ENCODE assay signal across 9 mouse cellular contexts in the genomic region with DNA sequence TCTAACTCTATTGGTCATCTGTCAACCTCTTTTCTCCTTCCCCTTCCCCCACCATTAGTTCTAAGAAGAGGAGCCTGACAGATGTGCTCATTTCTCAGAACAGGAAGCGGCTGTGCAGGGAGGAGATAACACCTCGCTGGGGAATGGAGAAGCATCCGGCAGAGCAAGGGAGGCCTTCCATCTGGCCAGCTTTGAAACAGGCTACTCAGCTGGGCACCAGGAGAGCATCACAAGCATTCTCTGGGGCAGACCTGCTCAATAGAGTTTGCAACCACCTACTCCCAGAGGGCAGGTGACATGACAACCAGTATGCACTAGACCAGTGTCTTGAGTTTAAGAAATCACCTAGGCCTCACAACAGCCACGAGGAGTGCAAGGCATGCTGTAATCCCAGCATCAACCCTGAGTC. TPM values are rescaled to one million over a fixed set of nuclear protein-coding genes. Genes with fewer than 3 reads are reported as not detected.
DNase-seq lines count a peak whose midpoint lies in the region; ATAC-seq and TF ChIP-seq lines count a peak whose summit lies in the region.
"Had no signal": no experiment of that assay in that cellular context is flagged by ENCODE, and none has a peak within 500 bp of the region (broad histone marks: within the 10 kb centered on the region; RNA-seq: fewer than 3 reads in every experiment).

No protein-coding gene starts in this region.

- TF ChIP-seq POLR2A in olfactory bulb, adult 2 months (IDR thresholded peaks at IDR 0.05; ENCODE audit: insufficient read depth, low read depth, low read length): no peak

- H3K4me1 ChIP-seq in liver, embryonic 14.5 days (replicated peaks; ENCODE audit: control insufficient read depth in 2 of 2, insufficient read depth in 2 of 2, low read length in 1 of 2): peaks cover 88 to 96% of the 10 kb centered on the region in 2 experiments
- H3K4me1 ChIP-seq in olfactory bulb, adult 2 months (ENCODE audit: control insufficient read depth, insufficient read depth, low read length): peaks cover 37% of the 10 kb centered on the region

- TF ChIP-seq EP300 in liver, embryonic 14.5 days (IDR thresholded peaks at IDR 0.05; ENCODE audit: low read depth): peak; percentile 94

- WGBS in liver, embryonic 14.5 days (ENCODE audit: insufficient replicate concordance): 7% methylated on average over 4 of the region's 4 CpGs
- WGBS in olfactory bulb, adult 2 months: 49% methylated on average over 4 of the region's 4 CpGs

- H3K4me2 ChIP-seq in liver, embryonic 14.5 days (ENCODE audit: low read depth): peak overlapping the region; percentile 90
- H3K4me2 ChIP-seq: limb, embryonic 12.5 days had no signal

- H3K9me3 ChIP-seq in liver, embryonic 14.5 days (ENCODE audit: control insufficient read depth, low read length): no peaks in the 10 kb centered on the region
- H3K9me3 ChIP-seq: limb, embryonic 12.5 days had no signal

- H3K27ac ChIP-seq in liver, embryonic 14.5 days: peak overlapping the region; percentile 99
- peak overlapping the region; percentile 66 for H3K27ac ChIP-seq in olfactory bulb, adult 2 months (ENCODE audit: insufficient read depth, low read depth, low read length)

- peaks cover 16% of the 10 kb centered on the region for H3K36me3 ChIP-seq in liver, embryonic 14.5 days (replicated peaks; ENCODE audit: control insufficient read depth, insufficient read depth, low read depth)

- DNase-seq in embryo, embryonic 10 days (ENCODE audit: low spot score): peak; percentile 57
- no peak for DNase-seq in embryo, embryonic 9.5 days (ENCODE audit: extremely low spot score)
- peak; percentile 65 for DNase-seq in heart, postnatal 4 days
- DNase-seq in liver, embryonic 14.5 days (ENCODE audit: low read depth in 3 of 3, low spot score in 3 of 3): peak; percentile 85 to 96 (median 87)
- DNase-seq in retina, postnatal 1 day: no peak
- DNase-seq in adrenal gland, postnatal 4 days (ENCODE audit: low spot score in 2 of 2): no peak

- ATAC-seq in common myeloid progenitor, adult 5-6 weeks (replicated peaks; ENCODE audit: low read depth, poor library complexity, severe bottlenecking): peak; percentile 67
- ATAC-seq in liver, embryonic 14.5 days (ENCODE audit: insufficient read depth): peak; percentile 91

- peak overlapping the region; percentile 82 for H3K9ac ChIP-seq in liver, embryonic 14.5 days (replicated peaks)
- H3K9ac ChIP-seq: limb, embryonic 12.5 days had no signal

- no peaks in the 10 kb centered on the region for H3K27me3 ChIP-seq in liver, embryonic 14.5 days (ENCODE audit: control insufficient read depth, insufficient read depth, low read length)
- H3K27me3 ChIP-seq: limb, embryonic 12.5 days had no signal

- H3K4me3 ChIP-seq in liver, embryonic 14.5 days (ENCODE audit: insufficient read depth in 1 of 2, low read depth in 2 of 2, low read length in 2 of 2): peak overlapping the region; percentile 44 to 52
- H3K4me3 ChIP-seq in olfactory bulb, adult 2 months (ENCODE audit: insufficient read depth, low read depth, low read length): no peak overlapping the region
- H3K4me3 ChIP-seq: limb, embryonic 12.5 days had no signal

- TF ChIP-seq CTCF in liver, embryonic 14.5 days (IDR thresholded peaks at IDR 0.05; ENCODE audit: low read depth): 0 out of 2 replicates have a peak, but pooled peaks have one; percentile 15
- TF ChIP-seq CTCF in olfactory bulb, adult 2 months (IDR thresholded peaks at IDR 0.05; ENCODE audit: insufficient read depth, low read depth, low read length): no peak

RNA-seq across cellular contexts. Expression of gene Cox4i2, which starts 35.6 kb away (rescaled TPM):
- total RNA-seq in common myeloid progenitor, adult 5-6 weeks (2017): 2.7 and 3.7 TPM in 2 replicates
- total RNA-seq in heart, postnatal 4 days (2021): 10 to 100 TPM; 13.7 to 15.1 TPM
- polyA plus RNA-seq in liver, embryonic 14.5 days (2012; rRNA removed): 0.51 and 0.92 TPM in 2 replicates
- polyA plus RNA-seq in liver, embryonic 14.5 days (2014; fragmentation: Nextera tagmentation; extraction: Ambion mirVana): 0.47 and 0.51 TPM in 2 replicates
- not detected in 2 replicates for polyA plus RNA-seq in olfactory bulb, adult 2 months (2012; ENCODE audit: insufficient read depth, insufficient read length, low replicate concordance, missing spikeins)
- 1 to 10 TPM; 4.2 to 4.9 TPM for total RNA-seq in adrenal gland, postnatal 4 days (2021)

RNA-seq across cellular contexts. Expression of gene Bcl2l1, which starts 41.9 kb away (rescaled TPM):
- 8.4 and 11.8 TPM in 2 replicates for total RNA-seq in common myeloid progenitor, adult 5-6 weeks (2017)
- total RNA-seq in heart, postnatal 4 days (2021): 10 to 100 TPM; 39.0 to 45.0 TPM
- polyA plus RNA-seq in liver, embryonic 14.5 days (2012; rRNA removed): 72.2 and 81.6 TPM in 2 replicates
- 172 and 186 TPM in 2 replicates for polyA plus RNA-seq in liver, embryonic 14.5 days (2014; fragmentation: Nextera tagmentation; extraction: Ambion mirVana)
- polyA plus RNA-seq in olfactory bulb, adult 2 months (2012; ENCODE audit: insufficient read depth, insufficient read length, low replicate concordance, missing spikeins): 296 and 622 TPM in 2 replicates
- 10 to 100 TPM; 63.5 to 64.6 TPM for total RNA-seq in adrenal gland, postnatal 4 days (2021)

RNA-seq across cellular contexts. Expression of gene Id1, which starts 53.5 kb away (rescaled TPM):
- total RNA-seq in common myeloid progenitor, adult 5-6 weeks (2017): 2.8 and 5.8 TPM in 2 replicates
- total RNA-seq in heart, postnatal 4 days (2021): 10 to 100 TPM; 71.8 to 76.6 TPM
- polyA plus RNA-seq in liver, embryonic 14.5 days (2012; rRNA removed): 45.6 and 50.6 TPM in 2 replicates
- 20.7 and 22.6 TPM in 2 replicates for polyA plus RNA-seq in liver, embryonic 14.5 days (2014; fragmentation: Nextera tagmentation; extraction: Ambion mirVana)
- not detected in 2 replicates for polyA plus RNA-seq in olfactory bulb, adult 2 months (2012; ENCODE audit: insufficient read depth, insufficient read length, low replicate concordance, missing spikeins)
- total RNA-seq in adrenal gland, postnatal 4 days (2021): 100 to 1,000 TPM; 103 to 129 TPM

RNA-seq across cellular contexts. Expression of gene Tpx2, which starts 58.2 kb away (rescaled TPM):
- total RNA-seq in common myeloid progenitor, adult 5-6 weeks (2017): 98.6 and 104 TPM in 2 replicates
- total RNA-seq in heart, postnatal 4 days (2021): 10 to 100 TPM; 42.4 to 51.9 TPM
- polyA plus RNA-seq in liver, embryonic 14.5 days (2012; rRNA removed): 25.1 and 47.1 TPM in 2 replicates
- polyA plus RNA-seq in liver, embryonic 14.5 days (2014; fragmentation: Nextera tagmentation; extraction: Ambion mirVana): 80.9 and 82.6 TPM in 2 replicates
- 120 TPM in 1 of 2 replicates, not detected in the other for polyA plus RNA-seq in olfactory bulb, adult 2 months (2012; ENCODE audit: insufficient read depth, insufficient read length, low replicate concordance, missing spikeins)
- total RNA-seq in adrenal gland, postnatal 4 days (2021): 10 to 100 TPM; 31.7 to 39.7 TPM

Comparison
In these comparisons a context has a peak if more than half of its experiments do, and no peak if none do; other contexts are left out.
1. DNase-seq: peak in embryo, embryonic 10 days (single experiment), heart, postnatal 4 days (single experiment) and liver, embryonic 14.5 days (3 of 3); none in embryo, embryonic 9.5 days (single experiment), retina, postnatal 1 day (single experiment) and adrenal gland, postnatal 4 days (0 of 2).
2. RNA of gene Id1, which starts 53.5 kb away (total RNA-seq): 103 to 129 TPM in adrenal gland, postnatal 4 days and 71.8 to 76.6 TPM in heart, postnatal 4 days; 2.8 to 5.8 TPM in common myeloid progenitor, adult 5-6 weeks; every median in the first group is over 10 times any median in the second.